Mouse (Mus musculus) ES-Bruce4 (cell line): ENCODE results near the gene Zfp974. TPM values are rescaled to one million over a fixed set of nuclear protein-coding genes. Genes with fewer than 3 reads are reported as not detected.
"Not testable (repeated sequence)": the region's sequence is repeated elsewhere in the genome, so short reads cannot be mapped to it uniquely, and the experiment has no call there.

Experiments used
- H3K27ac ChIP-seq: 2 replicates; pipeline ENCODE4 v1.5.1; 2012; ENCODE audit warnings: low read length, inconsistent platforms; ENCODE audit not compliant: insufficient read depth
- H3K27me3 ChIP-seq: 2 replicates; pipeline ENCODE4 v1.6.1; 2012; ENCODE audit warnings: mild to moderate bottlenecking, low read length, inconsistent platforms; ENCODE audit not compliant: control insufficient read depth, poor library complexity, insufficient read depth, severe bottlenecking
- H3K36me3 ChIP-seq: 2 replicates; pipeline ENCODE4 v1.6.1; 2012; ENCODE audit warnings: inconsistent platforms, mild to moderate bottlenecking, low read length, moderate library complexity; ENCODE audit not compliant: control insufficient read depth, poor library complexity, insufficient read depth, severe bottlenecking
- H3K4me1 ChIP-seq: one replicate; pipeline ENCODE4 v1.8.1; 2011; ENCODE audit warnings: low read length; ENCODE audit not compliant: control insufficient read depth, insufficient read depth
- H3K4me3 ChIP-seq: 2 replicates; pipeline ENCODE4 v1.5.1; 2011; ENCODE audit warnings: low read depth, mild to moderate bottlenecking, low read length
- H3K9ac ChIP-seq: 2 replicates; pipeline ENCODE4 v1.6.1; 2012; ENCODE audit warnings: low read depth, mild to moderate bottlenecking, inconsistent platforms; ENCODE audit not compliant: poor library complexity, severe bottlenecking
- H3K9me3 ChIP-seq: replicated peaks from 2 replicates; pipeline ENCODE4 v1.6.1; 2012; ENCODE audit warnings: mild to moderate bottlenecking, low read length, inconsistent platforms; ENCODE audit not compliant: control insufficient read depth, poor library complexity, insufficient read depth, severe bottlenecking
- CTCF ChIP-seq: IDR thresholded peaks from one replicate; pipeline ENCODE4 v1.8.1; 2011; ENCODE audit warnings: low read depth, low read length
- EP300 ChIP-seq: IDR thresholded peaks from 2 replicates; pipeline ENCODE4 v1.6.1; 2011; ENCODE audit warnings: low read depth, low read length; ENCODE audit not compliant: insufficient read depth
- POLR2A ChIP-seq: IDR thresholded peaks from one replicate; pipeline ENCODE4 v1.8.1; 2011; ENCODE audit warnings: low read length; ENCODE audit not compliant: insufficient read depth
- polyA plus RNA-seq: library from polyadenylated mRNA; stranded (reverse); fragments of >200 nt; gene quantifications from 2 replicates; pipeline ENCODE4 v1.2.4, GENCODE M21; 2011; ENCODE audit warnings: low read depth; ENCODE audit not compliant: missing spikeins, insufficient read depth, insufficient read length

Zfp974 gene
- polyA plus RNA-seq, 1 experiment, result 8.7 TPM

DNA sequence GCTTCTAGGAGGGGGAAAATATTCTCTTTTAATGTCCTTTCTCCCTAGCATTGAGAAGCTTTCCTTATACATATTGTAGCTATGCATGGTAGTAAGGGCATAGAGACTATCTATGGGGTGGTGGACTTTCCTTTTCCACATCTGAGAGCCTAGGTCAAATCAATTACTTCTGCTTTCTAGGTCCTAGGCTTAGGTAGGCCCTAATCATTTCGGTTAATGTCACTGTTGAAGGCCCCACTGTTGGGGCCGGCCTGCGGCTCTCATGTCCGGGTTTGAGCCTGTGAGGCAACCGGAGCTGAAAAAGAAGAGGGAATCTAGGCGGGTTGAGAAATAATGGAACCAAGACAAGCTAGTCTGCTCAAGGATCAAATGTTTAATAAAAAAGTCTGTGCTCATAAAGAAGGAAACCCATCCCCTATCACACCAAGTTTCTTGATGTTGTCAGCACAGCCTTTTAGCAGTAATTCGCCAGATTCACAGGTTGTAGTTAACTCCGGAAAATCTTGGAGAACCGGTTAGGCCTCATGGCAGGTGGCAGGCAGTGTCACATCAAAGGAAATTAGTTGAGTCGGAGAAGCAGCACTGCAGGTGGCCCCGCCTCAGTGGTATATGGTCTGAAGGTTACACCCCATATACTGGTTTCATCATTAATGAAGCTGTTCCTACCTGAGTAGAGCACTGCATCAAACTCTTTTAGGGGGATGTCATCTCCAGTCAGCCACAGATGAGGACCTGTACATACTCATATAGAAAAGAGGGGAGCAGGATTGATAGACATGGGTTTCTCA is 24.0 kb downstream of the Zfp974 start:
- H3K9ac ChIP-seq, result no peak overlapping the region
- no peaks in the 10 kb centered on the region; the same call in 1 of the 2 replicates for H3K27me3 ChIP-seq
- H3K4me1 ChIP-seq, result no peaks in the 10 kb centered on the region
- no peaks in the 10 kb centered on the region; the same call in 1 of the 2 replicates for H3K9me3 ChIP-seq
- no peak for TF ChIP-seq CTCF
- no peak for TF ChIP-seq EP300
- no peak for TF ChIP-seq POLR2A
- no peaks in the 10 kb centered on the region for H3K36me3 ChIP-seq
- no peak overlapping the region for H3K4me3 ChIP-seq
- H3K27ac ChIP-seq, result no peak overlapping the region

- H3K9ac ChIP-seq, result no peak overlapping the region
- no peak overlapping the region for H3K4me3 ChIP-seq
- H3K4me1 ChIP-seq, result no peaks in the 10 kb centered on the region
- no peak for TF ChIP-seq POLR2A
- no peak for TF ChIP-seq CTCF
- H3K27me3 ChIP-seq, result no peaks in the 10 kb centered on the region
- H3K27ac ChIP-seq, result no peak overlapping the region
- no peaks in the 10 kb centered on the region for H3K36me3 ChIP-seq
- H3K9me3 ChIP-seq, result no peaks in the 10 kb centered on the region; the same call in 1 of the 2 replicates
Measured at GRCm38 (mm10) chr7:27900601-27901000, 28.7 kb downstream of the Zfp974 start.

DNA sequence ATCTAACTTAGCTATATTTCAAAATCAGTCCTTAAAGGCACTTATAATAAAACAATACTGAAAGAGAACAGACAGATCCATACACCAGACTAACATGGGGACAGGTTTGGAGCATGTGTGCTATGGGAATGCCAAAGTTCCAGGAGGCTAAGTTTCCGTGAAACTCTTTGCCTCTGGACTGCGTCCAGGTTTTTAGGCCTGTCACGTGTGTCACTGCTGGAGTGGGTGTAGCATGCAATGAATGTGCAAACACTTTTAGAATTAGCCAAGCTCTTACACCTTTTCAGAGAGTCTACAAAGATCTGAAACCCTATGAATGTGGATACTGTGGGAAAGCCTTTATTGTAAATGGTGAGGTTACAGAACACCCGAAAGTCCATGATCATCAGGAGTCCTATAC is 47.5 kb downstream of the Zfp974 start:
- H3K27ac ChIP-seq, result no peak overlapping the region
- H3K36me3 ChIP-seq, result no peaks in the 10 kb centered on the region; the same call in none of the 2 replicates

DNA sequence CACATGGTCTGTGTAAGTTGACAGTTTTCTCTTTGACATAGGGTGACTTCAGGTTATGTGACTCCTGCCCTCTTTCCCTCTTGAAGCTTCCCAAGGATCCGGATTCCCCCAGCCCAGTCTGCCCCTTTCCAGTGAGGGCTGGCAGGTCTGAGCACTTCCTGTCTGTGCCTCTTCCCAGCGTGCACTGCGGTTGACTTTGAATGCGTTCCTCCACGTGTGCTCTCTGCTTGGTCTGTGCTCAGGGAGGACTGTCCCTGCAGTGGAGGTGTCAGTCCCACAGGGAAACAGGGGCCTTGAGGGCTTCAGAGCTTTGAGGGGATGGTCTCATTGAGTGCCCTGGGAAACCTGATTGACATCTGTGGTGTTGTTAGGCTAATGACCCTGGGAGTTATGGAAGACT is 66.7 kb downstream of the Zfp974 start:
- H3K9me3 ChIP-seq, H3K4me3 ChIP-seq, H3K36me3 ChIP-seq, H3K4me1 ChIP-seq, H3K9ac ChIP-seq, H3K27ac ChIP-seq, H3K27me3 ChIP-seq: not testable (repeated sequence)

More for the DNA sequence above, 47.5 kb downstream of the Zfp974 start:
- Histone ChIP-seq H3K4me3 (no peak overlapping the region), H3K9me3 (0 out of 2 replicates have a peak, but pooled peaks cover 2% of the 10 kb centered on the region), H3K4me1 (no peaks in the 10 kb centered on the region), H3K27me3 (no peaks in the 10 kb centered on the region), H3K9ac (no peak overlapping the region)
- no peak for TF ChIP-seq POLR2A
- TF ChIP-seq CTCF, result no peak
- no peak for TF ChIP-seq EP300

DNA sequence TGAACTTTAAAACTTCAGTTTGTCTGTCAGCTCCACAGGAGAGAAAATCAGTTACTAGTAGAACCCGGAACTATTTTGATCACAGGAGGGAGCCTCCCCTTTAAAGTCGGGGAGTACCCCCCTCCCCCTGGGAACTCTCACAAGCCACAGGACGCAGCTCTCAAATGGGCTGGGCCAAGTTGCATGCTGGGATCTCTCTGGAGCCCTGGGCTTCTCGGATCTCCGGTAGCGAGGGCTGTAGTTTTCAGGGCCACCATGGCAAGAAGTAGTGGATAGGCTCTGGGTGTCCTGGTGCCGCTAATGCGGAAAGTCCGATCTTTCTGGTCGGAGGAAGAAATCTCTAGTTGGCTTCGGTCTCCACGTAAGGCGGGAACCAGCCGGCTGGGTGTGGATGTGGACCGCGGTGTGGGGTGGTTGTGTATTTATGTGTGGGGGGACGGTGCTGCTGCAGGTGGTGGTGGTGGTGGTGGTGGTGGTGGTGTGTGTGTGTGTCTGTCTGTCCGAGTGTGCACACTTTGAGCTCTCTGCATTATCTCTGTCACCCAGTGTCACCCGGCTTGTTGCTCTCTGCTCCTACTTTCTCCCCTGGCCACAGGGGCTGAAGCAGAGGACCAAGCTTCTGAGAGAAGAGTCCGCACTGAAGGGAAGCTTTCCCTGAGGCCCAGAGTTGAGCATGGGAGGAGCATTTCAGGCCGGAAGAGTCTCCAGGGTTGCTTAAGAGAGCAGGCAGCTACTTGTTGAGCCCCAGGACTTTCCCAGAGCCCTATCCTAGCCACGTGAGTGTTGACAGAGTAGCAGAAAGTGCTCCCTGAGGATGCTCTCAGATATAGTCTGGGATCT is 68.6 kb downstream of the Zfp974 start:
- Histone ChIP-seq H3K9me3 (no peaks in the 10 kb centered on the region), H3K4me1 (no peaks in the 10 kb centered on the region), H3K9ac (peak overlapping the region; percentile 26), H3K4me3 (peak overlapping the region; percentile 67), H3K27me3 (no peaks in the 10 kb centered on the region), H3K27ac (no peak overlapping the region), H3K36me3 (no peaks in the 10 kb centered on the region)
- TF ChIP-seq CTCF (no peak), EP300 (no peak), POLR2A (no peak)
